ENCODE assay signal across 28 mouse cellular contexts in genomic region chr15:67799871-67800270, GRCm38 (mm10).
"Had no signal": no experiment of that assay in that cellular context is flagged by ENCODE, and none has a peak within 500 bp of the region (broad histone marks: within the 10 kb centered on the region; RNA-seq: fewer than 3 reads in every experiment).

No protein-coding gene starts in this region.

- H3K9me3 ChIP-seq: embryonic facial prominence, embryonic 10.5 days; embryonic facial prominence, embryonic 12.5 days; embryonic facial prominence, embryonic 13.5 days; embryonic facial prominence, embryonic 15.5 days; forebrain, embryonic 10.5 days; forebrain, embryonic 12.5 days; forebrain, embryonic 13.5 days; forebrain, embryonic 15.5 days had no signal

- H3K27ac ChIP-seq: embryonic facial prominence, embryonic 10.5 days; embryonic facial prominence, embryonic 12.5 days; embryonic facial prominence, embryonic 13.5 days; embryonic facial prominence, embryonic 15.5 days; forebrain, embryonic 10.5 days; forebrain, embryonic 12.5 days; forebrain, embryonic 13.5 days; forebrain, embryonic 15.5 days; gastrocnemius, adult 2 months had no signal

- H3K9ac ChIP-seq: embryonic facial prominence, embryonic 12.5 days; embryonic facial prominence, embryonic 13.5 days; embryonic facial prominence, embryonic 15.5 days; forebrain, embryonic 12.5 days; forebrain, embryonic 13.5 days; forebrain, embryonic 15.5 days; forebrain, postnatal 0 days had no signal

- H3K27me3 ChIP-seq: embryonic facial prominence, embryonic 12.5 days; embryonic facial prominence, embryonic 13.5 days; embryonic facial prominence, embryonic 15.5 days; forebrain, embryonic 12.5 days; forebrain, embryonic 13.5 days; forebrain, embryonic 15.5 days had no signal

- H3K4me1 ChIP-seq: embryonic facial prominence, embryonic 10.5 days; embryonic facial prominence, embryonic 12.5 days; embryonic facial prominence, embryonic 13.5 days; embryonic facial prominence, embryonic 15.5 days; forebrain, embryonic 10.5 days; forebrain, embryonic 12.5 days; forebrain, embryonic 13.5 days; forebrain, embryonic 15.5 days had no signal

- ATAC-seq: forebrain, embryonic 13.5 days; forebrain, embryonic 14.5 days; forebrain, embryonic 15.5 days; forebrain, embryonic 16.5 days; forebrain, postnatal 0 days had no signal

- H3K4me2 ChIP-seq: embryonic facial prominence, embryonic 12.5 days; embryonic facial prominence, embryonic 13.5 days; embryonic facial prominence, embryonic 15.5 days; forebrain, embryonic 12.5 days; forebrain, embryonic 13.5 days; forebrain, embryonic 15.5 days had no signal

- H3K4me3 ChIP-seq: embryonic facial prominence, embryonic 10.5 days; embryonic facial prominence, embryonic 12.5 days; embryonic facial prominence, embryonic 13.5 days; embryonic facial prominence, embryonic 15.5 days; erythroblast, embryonic 14.5 days; forebrain, embryonic 10.5 days; forebrain, embryonic 12.5 days; forebrain, embryonic 13.5 days; forebrain, embryonic 15.5 days; gastrocnemius, adult 2 months had no signal

- DNase-seq: cerebellum, adult 18-20 months; cerebellum, adult 2 months; cerebellum, adult 8-10 months; cerebellum, adult 9-10 months; cerebellum, adult 9-11 months; cerebellum, postnatal 10 days; cerebellum, postnatal 14 days; cerebellum, postnatal 25 days; cerebellum, postnatal 36 days; embryo, embryonic 11 days; forebrain, postnatal 0 days; gastrocnemius, adult 2 months; gastrocnemius, postnatal 10 days; gastrocnemius, postnatal 14 days; gastrocnemius, postnatal 25 days; gastrocnemius, postnatal 36 days; heart, adult 11 months had no signal

- H3K36me3 ChIP-seq: embryonic facial prominence, embryonic 10.5 days; embryonic facial prominence, embryonic 12.5 days; embryonic facial prominence, embryonic 13.5 days; embryonic facial prominence, embryonic 15.5 days; forebrain, embryonic 10.5 days; forebrain, embryonic 12.5 days; forebrain, embryonic 15.5 days had no signal
